Mouse (Mus musculus) heart, postnatal 0 days (tissue): Measurements from ENCODE around the gene Pnpla3.

Source experiments
- CTCF ChIP-seq: IDR thresholded peaks from 2 replicates; pipeline ENCODE4 v1.5.1; 2016; ENCODE audit warnings: antibody characterized with exemption, control low read depth, low read depth
- EP300 ChIP-seq: IDR thresholded peaks from 2 replicates; pipeline ENCODE4 v1.6.1; 2016; ENCODE audit warnings: antibody characterized with exemption, low read depth

GRCm38 (mm10) chr15:84218783-84219271 is 51.2 kb downstream of the Pnpla3 start:
- peak; percentile 54; the same call in 1 of the 2 replicates for TF ChIP-seq EP300
- 0 out of 2 replicates have a peak, but pooled peaks have one; percentile 3 for TF ChIP-seq CTCF
